Mouse (Mus musculus) mouse trophoblast stem cell (cell line): ENCODE results near the gene Vmn1r19.
"Not testable (repeated sequence)": the region's sequence is repeated elsewhere in the genome, so short reads cannot be mapped to it uniquely, and the experiment has no call there.

Source experiments
- in situ Hi-C, 2 experiments: fragments of 300-500 bp; cut with MseI, MboI; formaldehyde crosslinking; loops; 2 replicates in 1 of 2; 3 replicates in 1 of 2; pipeline ENCODE4 v1.15.1; 2025

Gene Vmn1r19

GRCm38 (mm10) chr6:57403480-57403879 is at the start of gene Vmn1r19:
Gene Vmn1r19 (plus strand): TSS chr6:57403780.
- in situ Hi-C loops: not testable (repeated sequence)

- in situ Hi-C loops: no loop called here
Measured at GRCm38 (mm10) chr6:57356864-57357263, 46.7 kb upstream of the Vmn1r19 start.

GRCm38 (mm10) chr6:57363627-57364026 is 40.0 kb upstream of the Vmn1r19 start, which contains the start of gene Vmn1r17:
Gene Vmn1r17 (minus strand): TSS chr6:57363727.
- in situ Hi-C loops: no loop called here

- in situ Hi-C loops: not testable (repeated sequence)
Measured at GRCm38 (mm10) chr6:57365866-57366265, 37.7 kb upstream of the Vmn1r19 start.

GRCm38 (mm10) chr6:57367496-57367895 is 36.1 kb upstream of the Vmn1r19 start:
- in situ Hi-C loops: no loop called here

GRCm38 (mm10) chr6:57395683-57396082 is 7.9 kb upstream of the Vmn1r19 start, which contains the start of gene Vmn1r18:
Gene Vmn1r18 (minus strand): TSS chr6:57395783.
- in situ Hi-C loops: no loop called here

- in situ Hi-C loops: loop anchor here in 1 of 2 experiments (25.0 kb wide), 1 partner anchor 134 kb away; no protein-coding TSS in a partner anchor
Measured at GRCm38 (mm10) chr6:57428630-57429029, 25.1 kb downstream of the Vmn1r19 start, which contains the start of gene Vmn1r20. Gene Vmn1r20 (plus strand): TSS chr6:57428930.

GRCm38 (mm10) chr6:57431196-57431595 is 27.6 kb downstream of the Vmn1r19 start:
- in situ Hi-C loops: loop anchor here in 1 of 2 experiments (25.0 kb wide), 1 partner anchor 131 kb away; no protein-coding TSS in a partner anchor
